Mouse (Mus musculus) forebrain, postnatal 0 days (tissue): ENCODE measurements around the gene Rcl1. TPM values are rescaled to one million over a fixed set of nuclear protein-coding genes. Genes with fewer than 3 reads are reported as not detected.

Experiments
- ATAC-seq: fragments of 200-750 bp; cut with Nextera tagmentation; 2 replicates; pipeline ENCODE4 v1.8.0; 2017; ENCODE audit warnings: mild to moderate bottlenecking, moderate library complexity
- DNase-seq: peaks from one replicate; pipeline ENCODE4 v3.0.0-alpha.2; 2015
- H3K27ac ChIP-seq: fragments of 300-500 bp; sonication (generic); 2 replicates; pipeline ENCODE4 v1.5.1; 2014; ENCODE audit warnings: low read depth, mild to moderate bottlenecking, antibody characterized with exemption, low read length, moderate library complexity, mixed read lengths
- H3K27me3 ChIP-seq: fragments of 300-500 bp; sonication (generic); 2 replicates; pipeline ENCODE4 v1.6.1; 2014; ENCODE audit warnings: mild to moderate bottlenecking, low read length, mixed read lengths; ENCODE audit not compliant: insufficient read depth
- H3K36me3 ChIP-seq: fragments of 300-500 bp; sonication (generic); 2 replicates; pipeline ENCODE4 v1.6.1; 2014; ENCODE audit warnings: mild to moderate bottlenecking, moderate library complexity; ENCODE audit not compliant: insufficient read depth
- H3K4me1 ChIP-seq: fragments of 300-500 bp; sonication (generic); 2 replicates; pipeline ENCODE4 v1.6.1; 2014; ENCODE audit warnings: antibody characterized with exemption; ENCODE audit not compliant: insufficient read depth
- H3K4me2 ChIP-seq: fragments of 300-500 bp; sonication (generic); 2 replicates; pipeline ENCODE4 v1.6.1; 2014; ENCODE audit warnings: low read depth, mild to moderate bottlenecking, moderate library complexity
- H3K4me3 ChIP-seq: fragments of 300-500 bp; sonication (generic); 2 replicates; pipeline ENCODE4 v1.5.1; 2014; ENCODE audit warnings: low read depth, low read length, mixed read lengths
- H3K9ac ChIP-seq: fragments of 300-500 bp; sonication (generic); 2 replicates; pipeline ENCODE4 v1.6.1; 2014; ENCODE audit warnings: mild to moderate bottlenecking
- H3K9me3 ChIP-seq: fragments of 300-500 bp; sonication (generic); 2 replicates; pipeline ENCODE4 v1.6.1; 2016; ENCODE audit warnings: low read length
- CTCF ChIP-seq: sonication (generic); IDR thresholded peaks from 2 replicates; pipeline ENCODE4 v1.5.1; 2016; ENCODE audit warnings: antibody characterized with exemption, control low read depth, low read depth
- WGBS: fragments of 180-500 bp; shearing (Covaris S2); extraction: QIAGEN DNeasy Blood & Tissue Kit; methylation state at CpG from one replicate; pipeline ENCODE4 v1.1.7; 2014; 5-methylcytosine and 5-hydroxymethylcytosine counted together
- polyA plus RNA-seq: library from polyadenylated mRNA; unstranded; fragments of >200 nt; fragmentation: Nextera tagmentation; extraction: Ambion mirVana; gene quantifications from 2 replicates; pipeline ENCODE4 v1.2.1, GENCODE M21; 2015
- total RNA-seq: library from RNA; depleted of rRNA; stranded (reverse); fragments of >200 nt; gene quantifications from 2 replicates; pipeline ENCODE4 v1.2.3, GENCODE M21; 2014

Gene Rcl1
- total and polyA plus RNA-seq, 2 experiments from 2014 or later = 24.0 to 31.8 TPM

GRCm38 (mm10) chr19:29158486-29158885, 57.3 kb downstream of the Rcl1 start:
- H3K27me3 ChIP-seq = no peaks in the 10 kb centered on the region
- no peak overlapping the region for H3K4me2 ChIP-seq
- DNase-seq = no peak
- no peak for ATAC-seq
- H3K9ac ChIP-seq = no peak overlapping the region
- H3K4me1 ChIP-seq = no peaks in the 10 kb centered on the region
- no peak overlapping the region for H3K27ac ChIP-seq
- no peak overlapping the region for H3K4me3 ChIP-seq
- no peaks in the 10 kb centered on the region for H3K36me3 ChIP-seq
- WGBS = 93% methylated on average over 3 of the region's 3 CpGs
- no peaks in the 10 kb centered on the region for H3K9me3 ChIP-seq
- TF ChIP-seq CTCF = no peak

- TF ChIP-seq CTCF = no peak
- no peaks in the 10 kb centered on the region for H3K36me3 ChIP-seq
- ATAC-seq = no peak
- no peak overlapping the region for H3K4me3 ChIP-seq
- no peak for DNase-seq
- H3K9ac ChIP-seq = no peak overlapping the region
- no peak overlapping the region for H3K4me2 ChIP-seq
- H3K4me1 ChIP-seq = no peaks in the 10 kb centered on the region
- 81% methylated on average over 4 of the region's 4 CpGs for WGBS
- no peaks in the 10 kb centered on the region for H3K9me3 ChIP-seq
- no peaks in the 10 kb centered on the region for H3K27me3 ChIP-seq
- no peak overlapping the region for H3K27ac ChIP-seq
These were observed 62.8 kb downstream of the Rcl1 start for GRCm38 (mm10) chr19:29163817-29164527.

- Histone ChIP-seq H3K36me3 (no peaks in the 10 kb centered on the region), H3K4me1 (no peaks in the 10 kb centered on the region), H3K4me3 (no peak overlapping the region), H3K27me3 (no peaks in the 10 kb centered on the region), H3K9me3 (no peaks in the 10 kb centered on the region), H3K9ac (no peak overlapping the region), H3K4me2 (no peak overlapping the region), H3K27ac (no peak overlapping the region)
- DNase-seq (peak; percentile 35), ATAC-seq (no peak)
- 56% methylated on average over 7 of the region's 7 CpGs for WGBS
- no peak for TF ChIP-seq CTCF
These were observed 63.5 kb downstream of the Rcl1 start for GRCm38 (mm10) chr19:29164528-29165166.

GRCm38 (mm10) chr19:29167938-29168337, 66.8 kb downstream of the Rcl1 start:
- WGBS = 82% methylated on average over 6 of the region's 6 CpGs
- TF ChIP-seq CTCF = no peak
- H3K27ac ChIP-seq = no peak overlapping the region
- H3K9ac ChIP-seq = no peak overlapping the region
- no peaks in the 10 kb centered on the region for H3K4me1 ChIP-seq
- DNase-seq (no peak), ATAC-seq (no peak)
- H3K4me3 ChIP-seq = no peak overlapping the region
- H3K9me3 ChIP-seq = no peaks in the 10 kb centered on the region
- H3K36me3 ChIP-seq = no peaks in the 10 kb centered on the region
- no peak overlapping the region for H3K4me2 ChIP-seq
- H3K27me3 ChIP-seq = no peaks in the 10 kb centered on the region

GRCm38 (mm10) chr19:29180336-29180735, 79.2 kb downstream of the Rcl1 start:
- Histone ChIP-seq H3K4me1 (no peaks in the 10 kb centered on the region), H3K4me2 (no peak overlapping the region), H3K9me3 (no peaks in the 10 kb centered on the region; the same call in 1 of the 2 replicates), H3K9ac (no peak overlapping the region), H3K27ac (no peak overlapping the region), H3K27me3 (no peaks in the 10 kb centered on the region), H3K36me3 (no peaks in the 10 kb centered on the region), H3K4me3 (no peak overlapping the region)
- no peak for DNase-seq
- no peak for ATAC-seq
- WGBS = 91% methylated on average over 4 of the region's 4 CpGs
- TF ChIP-seq CTCF = no peak

- Histone ChIP-seq H3K36me3 (no peaks in the 10 kb centered on the region), H3K4me3 (no peak overlapping the region), H3K27me3 (no peaks in the 10 kb centered on the region), H3K27ac (no peak overlapping the region), H3K9ac (no peak overlapping the region), H3K4me2 (no peak overlapping the region), H3K4me1 (no peaks in the 10 kb centered on the region), H3K9me3 (no peaks in the 10 kb centered on the region; the same call in 1 of the 2 replicates)
- DNase-seq = no peak
- ATAC-seq = no peak
- no peak for TF ChIP-seq CTCF
- 85% methylated on average over 5 of the region's 5 CpGs for WGBS
These were observed 81.0 kb downstream of the Rcl1 start for GRCm38 (mm10) chr19:29182166-29182565.

GRCm38 (mm10) chr19:29185122-29185521, 83.9 kb downstream of the Rcl1 start:
- no peak overlapping the region for H3K27ac ChIP-seq
- WGBS = 11% methylated on average over 7 of the region's 7 CpGs
- H3K27me3 ChIP-seq = no peaks in the 10 kb centered on the region
- H3K4me3 ChIP-seq = no peak overlapping the region
- H3K9me3 ChIP-seq = no peaks in the 10 kb centered on the region
- DNase-seq = no peak
- H3K4me2 ChIP-seq = no peak overlapping the region
- H3K36me3 ChIP-seq = no peaks in the 10 kb centered on the region
- H3K4me1 ChIP-seq = no peaks in the 10 kb centered on the region
- no peak for ATAC-seq
- no peak overlapping the region for H3K9ac ChIP-seq
- TF ChIP-seq CTCF = no peak
